Mouse (Mus musculus) liver, embryonic 11.5 days (tissue): Measurements from ENCODE around the gene Rpl7a. TPM values are rescaled to one million over a fixed set of nuclear protein-coding genes. Genes with fewer than 3 reads are reported as not detected.
"Not testable (repeated sequence)": the region's sequence is repeated elsewhere in the genome, so short reads cannot be mapped to it uniquely, and the experiment has no call there.

ENCODE experiments used
- ATAC-seq: fragments of 200-750 bp; cut with Nextera tagmentation; replicated peaks from 2 replicates; pipeline ENCODE4 v1.8.0; 2017; ENCODE audit warnings: moderate number of reproducible peaks, mild to moderate bottlenecking, moderate TSS enrichment, moderate library complexity; ENCODE audit not compliant: low FRiP score
- DNase-seq: peaks from one replicate; pipeline ENCODE4 v3.0.0-alpha.2; 2017; ENCODE audit warnings: low spot score
- H3K27ac ChIP-seq: fragments of 300-500 bp; sonication (generic); 2 replicates; pipeline ENCODE4 v1.5.1; 2014; ENCODE audit warnings: mild to moderate bottlenecking, low read depth, low read length, control low read depth
- H3K27me3 ChIP-seq: fragments of 300-500 bp; sonication (generic); replicated peaks from 2 replicates; pipeline ENCODE4 v1.6.1; 2014; ENCODE audit warnings: low read length, mixed read lengths; ENCODE audit not compliant: control insufficient read depth, insufficient read depth
- H3K36me3 ChIP-seq: fragments of 300-500 bp; sonication (generic); 2 replicates; pipeline ENCODE4 v1.6.1; 2014; ENCODE audit warnings: mild to moderate bottlenecking, low read length, moderate library complexity, mixed read lengths; ENCODE audit not compliant: control insufficient read depth, insufficient read depth
- H3K4me1 ChIP-seq: fragments of 300-500 bp; sonication (generic); replicated peaks from 2 replicates; pipeline ENCODE4 v1.6.1; 2014; ENCODE audit warnings: low read length, mixed read lengths; ENCODE audit not compliant: control insufficient read depth, insufficient read depth
- H3K4me2 ChIP-seq: fragments of 300-500 bp; sonication (generic); 2 replicates; pipeline ENCODE4 v1.6.1; 2014; ENCODE audit warnings: mild to moderate bottlenecking, control low read depth, moderate library complexity
- H3K4me3 ChIP-seq: fragments of 300-500 bp; sonication (generic); 2 replicates; pipeline ENCODE4 v1.5.1; 2014; ENCODE audit warnings: low read depth, low read length, control low read depth
- H3K9ac ChIP-seq: fragments of 300-500 bp; sonication (generic); 2 replicates; pipeline ENCODE4 v1.6.1; 2014; ENCODE audit warnings: low read depth, low read length, control low read depth
- H3K9me3 ChIP-seq: fragments of 300-500 bp; sonication (generic); 2 replicates; pipeline ENCODE4 v1.6.1; 2016; ENCODE audit warnings: low read length, inconsistent platforms, mixed read lengths; ENCODE audit not compliant: control insufficient read depth
- WGBS: fragments of 180-500 bp; shearing (Covaris S2); extraction: QIAGEN DNeasy Blood & Tissue Kit; methylation state at CpG from one replicate; pipeline ENCODE4 v1.1.7; 2014; 5-methylcytosine and 5-hydroxymethylcytosine counted together
- polyA plus RNA-seq: library from polyadenylated mRNA; unstranded; fragments of >200 nt; fragmentation: Nextera tagmentation; extraction: Ambion mirVana; gene quantifications from 2 replicates; pipeline ENCODE4 v1.2.1, GENCODE M21; 2014

The Rpl7a gene
- polyA plus RNA-seq: 874 and 991 TPM in 2 replicates

DNA sequence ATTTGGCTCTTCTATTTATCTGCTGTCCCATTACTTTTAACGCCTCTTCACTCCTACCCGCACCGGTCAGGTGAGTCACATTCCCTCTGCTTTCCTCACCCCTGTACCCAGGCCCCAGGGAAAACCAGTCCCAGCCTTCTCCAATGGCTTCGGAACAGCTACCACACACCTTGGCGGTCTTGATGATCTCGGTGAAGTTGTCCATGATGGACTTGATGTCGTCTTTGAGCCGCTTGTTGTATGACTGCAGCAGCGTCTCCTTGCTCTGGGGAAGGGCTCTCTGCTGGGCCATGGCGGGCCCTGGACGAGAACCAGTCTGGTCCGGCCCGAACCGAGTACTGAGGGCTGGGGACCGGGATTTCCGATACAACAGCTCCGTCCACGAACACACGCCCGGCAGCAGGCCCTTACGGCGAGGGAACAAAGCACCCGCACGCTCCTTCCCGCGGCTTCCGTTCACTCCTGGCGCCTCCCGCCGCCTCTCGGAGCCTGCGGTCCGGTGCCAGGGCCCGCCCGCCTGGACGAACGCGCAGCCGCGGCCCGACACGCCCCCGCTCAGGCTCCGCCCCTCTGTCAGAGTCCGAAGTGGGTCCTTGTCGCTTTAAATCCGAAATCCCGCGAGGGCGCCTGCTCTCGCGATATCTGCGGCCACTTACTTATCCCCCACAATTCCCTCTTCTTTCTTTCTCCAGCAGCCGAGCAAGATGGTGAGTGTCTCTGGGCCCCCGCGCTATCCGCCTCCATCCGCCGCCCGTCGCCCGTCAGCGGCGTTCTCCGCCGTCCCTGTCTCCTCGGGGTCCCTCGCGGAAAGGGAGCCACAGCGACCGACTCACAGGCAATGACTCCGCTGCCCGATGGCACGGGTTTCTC is at the start of gene Rpl7a, which contains the start of gene Med22:
Gene Rpl7a (plus strand): TSS at position 641 of the 870 bp plus-strand sequence.
Gene Med22 (minus strand): TSS at position 554 of the 870 bp plus-strand sequence.
- Histone ChIP-seq H3K9ac (peak within 1 kb of the TSS; percentile 87), H3K27ac (peak within 1 kb of the TSS; percentile 81), H3K4me1 (peaks cover 36% of the 10 kb centered on the region), H3K36me3 (peaks cover 47% of the 10 kb centered on the region), H3K9me3 (no peaks in the 10 kb centered on the region), H3K27me3 (no peaks in the 10 kb centered on the region), H3K4me2 (peak within 1 kb of the TSS; percentile 96), H3K4me3 (peak within 1 kb of the TSS; percentile 79)
- peak; percentile 96 for DNase-seq
- ATAC-seq: peak; percentile 89
- under 1% methylated on average over 74 of the region's 74 CpGs for WGBS

DNA sequence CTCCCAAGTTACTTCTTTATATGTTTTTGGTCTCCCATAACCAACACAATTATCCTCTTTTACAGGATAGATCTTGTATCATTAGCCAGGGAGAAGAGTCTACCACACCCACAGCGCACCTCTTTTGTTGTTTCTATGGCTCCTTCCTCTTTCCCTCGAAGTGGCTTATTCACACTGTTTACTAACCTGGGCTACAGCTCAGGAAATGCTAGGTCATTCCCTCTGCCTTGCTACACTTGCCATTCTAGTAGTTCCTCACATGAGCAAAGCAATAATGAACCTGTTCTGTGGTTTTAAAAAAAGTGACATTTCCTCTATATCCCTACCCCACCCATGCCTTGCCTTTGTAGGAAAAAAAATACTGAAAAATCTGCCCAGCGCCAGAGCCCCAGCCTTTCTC is 47.7 kb upstream of the Rpl7a start:
- Histone ChIP-seq H3K9me3 (no peaks in the 10 kb centered on the region), H3K4me2 (no peak overlapping the region), H3K36me3 (no peaks in the 10 kb centered on the region), H3K4me1 (no peaks in the 10 kb centered on the region), H3K27me3 (no peaks in the 10 kb centered on the region), H3K4me3 (no peak overlapping the region), H3K27ac (no peak overlapping the region), H3K9ac (no peak overlapping the region)
- DNase-seq (no peak), ATAC-seq (no peak)
- 64% methylated on average over 3 of the region's 3 CpGs for WGBS

DNA sequence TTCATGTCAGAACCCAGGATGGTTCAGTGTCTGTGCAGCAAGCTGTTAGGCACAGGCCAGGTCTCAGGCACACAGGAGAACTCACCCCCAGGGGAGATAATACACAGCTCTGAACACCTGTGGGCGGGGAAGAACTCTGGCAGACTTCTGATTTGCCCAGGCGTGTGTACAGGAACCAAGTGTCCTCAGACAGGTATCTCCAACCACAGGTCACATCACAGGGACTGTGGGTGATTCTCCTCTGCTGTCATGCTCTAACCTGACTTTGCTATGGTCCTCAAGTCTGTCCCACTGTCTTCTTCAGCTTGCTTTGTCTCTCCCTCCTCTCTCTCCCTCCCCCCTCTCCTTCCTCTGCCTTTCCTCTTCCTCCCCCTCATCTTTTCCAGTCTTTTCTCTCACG is 45.7 kb upstream of the Rpl7a start, which contains the start of gene Abo:
Gene Abo (minus strand): TSS at position 101 of the 400 bp plus-strand sequence.
- no peaks in the 10 kb centered on the region for H3K27me3 ChIP-seq
- H3K4me1 ChIP-seq: no peaks in the 10 kb centered on the region
- ATAC-seq (no peak), DNase-seq (no peak)
- no peak within 1 kb of the TSS for H3K27ac ChIP-seq
- no peaks in the 10 kb centered on the region for H3K9me3 ChIP-seq
- no peak within 1 kb of the TSS for H3K4me3 ChIP-seq
- 51% methylated on average over 3 of the region's 3 CpGs for WGBS
- H3K9ac ChIP-seq: no peak within 1 kb of the TSS
- H3K36me3 ChIP-seq: no peaks in the 10 kb centered on the region
- H3K4me2 ChIP-seq: no peak within 1 kb of the TSS

DNA sequence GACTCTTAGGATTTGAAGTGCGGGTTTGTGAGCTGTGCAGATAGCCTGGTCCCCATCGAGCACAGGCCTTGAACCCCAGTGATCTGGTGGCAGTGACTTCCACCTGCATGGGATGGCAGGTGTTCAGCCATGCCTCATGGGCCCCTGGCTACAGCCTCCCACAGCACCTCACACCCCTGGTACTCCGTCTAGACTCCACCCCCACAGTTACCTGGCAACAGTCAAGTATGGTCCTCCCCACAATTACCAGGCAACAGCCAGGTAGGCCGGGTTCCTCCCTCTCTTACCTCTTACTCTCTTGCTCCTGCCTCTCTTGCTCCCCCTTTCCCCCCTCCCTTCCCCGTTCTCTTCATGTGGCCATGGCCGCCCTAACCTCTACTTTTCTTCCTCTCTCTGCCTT is 39.9 kb upstream of the Rpl7a start:
- Histone ChIP-seq H3K4me3 (no peak overlapping the region), H3K27me3 (0 out of 2 replicates have a peak, but pooled peaks cover 3% of the 10 kb centered on the region), H3K27ac (no peak overlapping the region), H3K4me1 (no peaks in the 10 kb centered on the region), H3K9me3 (no peaks in the 10 kb centered on the region), H3K9ac (no peak overlapping the region), H3K36me3 (no peaks in the 10 kb centered on the region), H3K4me2 (no peak overlapping the region)
- WGBS: 56% methylated on average over 6 of the region's 6 CpGs
- no peak for DNase-seq
- ATAC-seq: no peak

DNA sequence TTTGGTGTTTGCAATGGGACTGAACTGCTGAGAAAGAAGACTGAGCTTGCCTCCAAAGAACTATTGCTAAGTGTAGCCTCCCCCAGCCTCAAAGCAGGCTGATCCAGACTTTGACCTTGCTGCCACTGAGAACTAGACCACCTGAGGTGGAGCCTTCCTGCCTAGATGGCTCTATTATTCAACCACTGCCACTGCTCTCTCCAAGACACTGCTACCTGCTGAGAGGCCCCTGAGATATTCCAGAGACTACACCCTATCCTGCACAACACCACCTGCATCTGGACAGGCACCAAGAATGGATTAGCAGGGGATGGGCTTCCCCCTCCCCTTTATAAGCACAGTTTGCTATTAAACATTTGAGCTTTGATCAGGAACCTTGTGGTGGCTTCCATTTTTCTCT is 32.0 kb upstream of the Rpl7a start:
- Histone ChIP-seq H3K27me3 (no peaks in the 10 kb centered on the region), H3K9ac (no peak overlapping the region), H3K9me3 (no peaks in the 10 kb centered on the region), H3K4me1 (no peaks in the 10 kb centered on the region), H3K4me3 (no peak overlapping the region), H3K27ac (no peak overlapping the region), H3K36me3 (no peaks in the 10 kb centered on the region), H3K4me2 (no peak overlapping the region)
- DNase-seq (no peak), ATAC-seq (no peak)

DNA sequence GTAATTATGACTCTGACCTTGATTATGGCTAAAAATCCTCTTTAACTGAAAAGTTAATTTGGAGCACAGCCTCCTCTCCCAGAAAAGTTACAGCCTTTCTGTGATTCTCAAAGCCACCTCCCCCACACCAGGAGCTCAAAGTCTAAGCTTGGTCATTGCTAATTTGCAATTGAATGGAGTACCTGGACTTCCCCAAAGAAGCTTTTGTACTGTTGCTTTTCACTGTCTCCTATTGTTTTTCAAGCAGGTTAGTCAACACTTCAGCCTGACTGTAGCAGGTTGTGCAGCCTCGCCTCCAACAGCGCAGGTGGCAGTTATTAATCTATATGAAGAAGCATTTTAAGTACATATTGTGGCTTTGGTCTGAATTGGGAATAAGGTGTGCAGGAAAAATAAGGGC is 25.0 kb upstream of the Rpl7a start:
- 87% methylated on average over 2 of the region's 2 CpGs for WGBS
- not testable (repeated sequence) for ATAC-seq, H3K9ac ChIP-seq

DNA sequence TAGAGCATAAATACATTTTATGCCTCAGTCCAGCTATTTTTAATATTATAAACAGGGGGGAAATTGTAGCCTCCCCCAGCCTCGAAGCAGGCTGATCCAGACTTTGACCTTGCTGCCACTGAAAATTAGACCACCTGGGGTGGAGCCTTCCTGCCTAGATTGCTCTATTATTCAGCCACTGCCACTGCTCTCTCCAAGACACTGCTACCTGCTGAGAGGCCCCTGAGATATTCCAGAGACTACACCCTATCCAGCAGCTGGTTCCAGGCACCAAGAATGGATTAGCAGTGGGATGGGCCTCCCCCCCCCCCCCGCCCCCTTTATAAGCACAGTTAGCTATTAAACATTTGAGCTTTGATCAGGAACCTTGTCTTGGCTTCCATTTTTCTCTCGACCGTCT is 24.4 kb upstream of the Rpl7a start:
- DNase-seq, H3K9me3 ChIP-seq, H3K27ac ChIP-seq, H3K4me1 ChIP-seq, H3K27me3 ChIP-seq, H3K9ac ChIP-seq, ATAC-seq, H3K4me2 ChIP-seq, H3K4me3 ChIP-seq: not testable (repeated sequence)
- H3K36me3 ChIP-seq: peaks cover 12% of the 10 kb centered on the region
- WGBS: 73% methylated on average over 4 of the region's 4 CpGs

More for the DNA sequence above, 25.0 kb upstream of the Rpl7a start:
- not testable (repeated sequence) for H3K27me3 ChIP-seq, DNase-seq, H3K9me3 ChIP-seq, H3K4me3 ChIP-seq, H3K4me2 ChIP-seq, H3K4me1 ChIP-seq, H3K36me3 ChIP-seq, H3K27ac ChIP-seq

DNA sequence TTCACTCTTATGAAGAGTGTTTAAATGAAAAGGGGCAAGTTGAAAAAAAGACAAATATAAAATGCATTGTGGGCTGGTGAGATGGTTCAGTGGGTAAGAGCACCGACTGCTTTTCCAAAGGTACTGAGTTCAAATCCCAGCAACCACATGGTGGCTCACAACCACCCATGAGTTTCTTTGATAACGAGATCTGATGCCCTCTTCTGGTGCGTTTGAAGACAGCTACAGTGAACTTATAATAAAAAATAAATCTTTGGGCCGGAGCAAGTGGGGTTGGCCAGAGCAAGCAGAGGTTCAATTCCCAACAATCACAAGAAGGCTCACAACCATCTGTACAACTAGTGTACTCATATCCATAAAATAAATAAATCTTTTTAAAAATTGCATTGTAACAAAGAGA is 14.7 kb upstream of the Rpl7a start:
- Histone ChIP-seq H3K36me3 (peaks cover 68% of the 10 kb centered on the region), H3K4me1 (peaks cover under 1% of the 10 kb centered on the region), H3K4me2 (no peak overlapping the region), H3K9ac (no peak overlapping the region), H3K9me3 (no peaks in the 10 kb centered on the region), H3K27ac (no peak overlapping the region), H3K27me3 (no peaks in the 10 kb centered on the region), H3K4me3 (no peak overlapping the region)
- 87% methylated on average over 4 of the region's 4 CpGs for WGBS
- DNase-seq (no peak), ATAC-seq (no peak)

DNA sequence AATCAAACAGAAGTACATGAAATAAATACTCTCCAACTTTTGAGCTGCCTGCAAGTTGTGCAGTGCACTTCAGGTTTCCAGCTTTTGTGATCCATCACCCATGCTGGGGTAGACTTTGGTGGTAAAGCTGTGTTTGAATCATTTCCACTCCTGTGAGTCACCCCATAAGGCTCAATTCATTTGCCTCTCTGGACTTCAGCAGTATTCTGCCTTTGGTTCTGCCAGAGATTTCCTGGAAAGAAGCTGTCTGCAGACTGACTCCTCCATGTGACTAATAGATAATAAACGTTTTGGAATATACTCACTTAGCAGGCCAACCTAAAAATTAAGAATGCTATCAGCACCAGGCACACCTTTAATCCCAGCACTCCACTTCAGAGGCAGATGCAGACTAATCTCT is 9.8 kb upstream of the Rpl7a start:
- WGBS: 38% methylated on average over 1 of the region's 1 CpGs
- H3K4me3 ChIP-seq: no peak overlapping the region
- peak; percentile 26 for DNase-seq
- H3K9ac ChIP-seq: no peak overlapping the region; the same call in 1 of the 2 replicates
- H3K9me3 ChIP-seq: no peaks in the 10 kb centered on the region
- no peak overlapping the region for H3K27ac ChIP-seq
- H3K36me3 ChIP-seq: peaks cover 47% of the 10 kb centered on the region
- H3K4me1 ChIP-seq: peaks cover 18% of the 10 kb centered on the region
- no peak for ATAC-seq
- no peaks in the 10 kb centered on the region for H3K27me3 ChIP-seq
- H3K4me2 ChIP-seq: peak overlapping the region; percentile 90
